Mouse (Mus musculus) kidney, postnatal 10 days (tissue): ENCODE measurements around the gene Eef1a1.
A peak's percentile ranks its signal among the peaks of the same experiment; 100 is the strongest.

Experiments
- DNase-seq: peaks from one replicate; pipeline ENCODE4 v3.0.0; 2021; ENCODE audit warnings: mixed read lengths

Eef1a1 gene

DNA sequence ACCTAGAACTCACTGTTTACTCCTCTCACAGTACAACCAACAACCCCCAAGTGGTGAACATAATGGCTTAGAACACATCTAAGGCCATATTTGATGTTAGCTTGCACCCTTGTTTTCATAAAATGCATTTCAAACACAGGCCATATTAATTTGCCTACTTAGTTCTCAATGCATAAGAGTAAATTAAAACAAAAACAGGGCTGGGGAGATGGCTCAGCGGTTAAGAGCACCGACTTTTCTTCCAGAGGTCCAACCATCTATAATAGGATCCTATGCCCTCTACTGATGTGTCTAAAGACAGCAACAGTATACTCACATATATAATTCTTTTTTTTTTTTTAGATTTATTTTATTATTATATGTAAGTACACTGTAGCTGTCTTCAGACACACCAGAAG, 13.6 kb downstream of the Eef1a1 start:
- no peak for DNase-seq

DNA sequence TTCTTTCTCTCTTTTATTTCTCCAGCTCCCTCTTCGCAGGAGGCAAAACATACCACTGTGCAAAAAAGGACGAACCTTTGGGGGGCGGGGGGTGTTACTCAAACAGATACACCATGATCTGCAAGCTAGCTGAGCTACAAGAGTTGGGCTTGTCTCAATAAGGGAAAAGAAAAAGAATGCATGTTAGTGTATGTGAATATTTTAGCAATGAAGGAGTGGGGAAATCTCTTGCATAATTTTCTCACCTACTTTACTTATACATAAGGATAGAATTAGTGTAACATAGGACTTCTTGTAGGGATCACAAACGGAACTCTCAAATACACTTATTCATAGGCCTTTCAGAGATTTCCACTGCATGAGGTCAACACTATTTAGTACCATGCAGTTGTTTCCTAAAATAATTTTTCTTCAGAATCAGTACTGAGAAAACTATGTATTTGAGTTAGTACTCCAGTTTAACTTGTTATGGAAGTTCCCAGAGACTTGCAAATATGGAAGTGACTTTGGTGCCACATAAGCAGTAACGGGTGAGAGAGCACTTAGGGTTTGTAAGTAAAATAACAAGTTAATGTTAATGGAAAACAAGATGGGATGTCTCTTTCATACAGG, 14.1 kb downstream of the Eef1a1 start:
- DNase-seq = no peak

DNA sequence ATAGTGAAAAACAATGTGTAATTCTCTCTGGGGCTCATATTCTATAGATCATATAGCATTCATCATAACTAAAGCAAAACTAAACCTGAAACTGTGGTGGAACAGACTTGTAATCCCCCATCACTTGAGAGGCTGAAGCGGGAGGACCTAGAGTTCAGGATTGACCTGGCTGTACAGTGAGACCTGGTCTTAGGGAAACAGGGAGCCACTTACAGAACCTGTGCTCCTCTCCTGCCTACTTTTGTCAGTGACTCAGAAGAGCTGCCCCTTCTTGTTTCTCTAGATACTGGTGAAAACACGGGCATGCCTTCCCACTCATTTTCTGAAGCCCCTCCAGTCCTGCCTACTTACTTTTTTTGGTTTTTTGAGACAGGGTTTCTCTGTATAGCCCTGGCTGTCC, 14.7 kb downstream of the Eef1a1 start:
- DNase-seq = no peak

DNA sequence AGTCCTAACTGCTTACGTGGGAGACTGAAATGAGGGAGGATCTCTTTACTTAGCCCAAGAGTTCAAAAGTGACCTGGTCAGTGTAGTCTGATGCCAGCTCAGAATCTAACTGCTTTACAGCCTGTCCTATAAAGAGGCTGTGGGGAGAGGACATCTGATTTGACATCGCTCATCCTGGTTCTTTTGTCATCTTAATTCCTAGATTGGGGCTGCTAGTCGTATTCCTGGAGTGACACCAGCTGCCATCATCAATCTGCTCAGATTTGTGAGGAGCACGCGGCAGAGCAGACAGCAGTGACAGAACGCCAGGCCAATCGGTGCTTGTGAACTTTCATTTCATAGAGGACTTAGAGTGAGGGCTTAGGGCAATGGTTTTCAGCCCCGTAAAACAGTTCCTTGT, 15.4 kb downstream of the Eef1a1 start:
- no peak for DNase-seq

DNA sequence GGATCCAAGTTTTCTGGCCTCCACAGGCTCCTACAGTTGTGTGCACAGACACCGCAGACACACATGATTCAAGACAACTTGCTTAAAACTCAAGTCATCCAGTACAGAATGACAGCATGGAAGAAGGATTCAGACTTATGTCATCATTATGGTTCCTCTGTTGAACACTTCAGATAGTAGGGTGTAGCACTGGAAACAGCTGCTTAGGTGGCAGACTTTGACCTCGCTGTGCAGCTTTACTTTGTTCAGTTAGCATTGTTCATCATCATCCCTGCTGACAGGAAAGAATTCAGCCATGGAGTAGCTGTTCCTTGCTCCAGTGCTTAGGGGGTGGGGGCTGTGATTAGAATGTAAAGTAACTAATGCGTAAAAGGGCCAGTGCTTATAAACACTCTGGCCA, 23.2 kb downstream of the Eef1a1 start:
- no peak for DNase-seq

DNA sequence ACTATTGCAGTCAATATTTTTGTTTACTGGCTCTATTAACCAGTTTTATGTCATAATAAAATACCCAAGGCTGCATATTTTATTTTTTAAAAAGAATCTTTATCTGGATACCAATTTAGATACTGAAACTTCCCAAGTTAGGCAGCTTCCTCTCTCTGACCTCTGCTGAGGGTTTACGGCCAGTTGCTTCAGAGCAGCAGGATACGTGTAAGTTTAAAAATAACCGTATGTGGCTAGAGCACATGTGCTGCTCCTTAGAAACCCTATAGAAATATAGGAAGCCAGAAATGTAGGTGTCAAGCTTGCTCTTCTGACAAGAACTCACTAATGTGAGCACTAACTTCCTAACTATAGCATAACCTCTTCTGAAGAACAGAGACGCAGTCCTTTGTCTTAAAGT, 25.6 kb downstream of the Eef1a1 start:
- no peak for DNase-seq

DNA sequence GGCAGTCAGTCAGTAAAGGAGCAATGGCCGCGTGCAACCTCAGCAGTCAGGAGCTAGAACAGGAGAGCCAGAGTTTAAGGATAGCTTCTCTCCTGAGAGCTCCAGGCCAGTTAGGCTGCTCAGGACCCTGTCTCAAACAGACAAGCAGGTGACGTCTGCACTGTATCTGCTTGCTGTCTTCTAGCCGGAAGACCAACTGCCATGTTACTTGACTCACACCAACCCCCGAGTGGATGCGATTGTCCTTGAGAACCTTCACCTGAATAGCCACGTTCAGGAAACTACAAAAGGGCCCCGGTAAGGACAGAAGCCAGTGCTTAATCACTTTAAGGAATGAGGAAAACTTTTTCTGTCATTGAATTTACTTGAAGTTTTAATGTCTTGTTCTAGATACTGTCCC, 31.9 kb downstream of the Eef1a1 start:
- no peak for DNase-seq

DNA sequence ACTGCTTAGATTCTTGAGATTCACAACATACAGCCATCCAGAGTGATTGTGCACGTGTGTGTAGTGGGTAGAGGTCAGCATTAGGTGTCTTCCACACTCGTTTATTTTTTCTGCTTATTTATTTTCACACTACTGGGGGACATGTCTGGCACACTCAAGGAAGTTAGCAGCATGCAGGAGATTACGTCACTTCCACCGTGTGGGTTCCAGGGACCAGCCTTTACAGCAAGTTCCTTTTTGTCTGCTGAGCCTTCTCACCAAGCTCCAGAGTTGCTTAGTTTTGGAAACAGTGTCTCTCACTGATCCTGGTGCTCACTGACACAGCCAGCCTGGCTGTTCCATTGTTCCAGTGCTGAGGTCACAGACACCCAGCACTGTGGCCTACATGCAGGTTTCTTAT, 37.6 kb downstream of the Eef1a1 start:
- no peak for DNase-seq

DNA sequence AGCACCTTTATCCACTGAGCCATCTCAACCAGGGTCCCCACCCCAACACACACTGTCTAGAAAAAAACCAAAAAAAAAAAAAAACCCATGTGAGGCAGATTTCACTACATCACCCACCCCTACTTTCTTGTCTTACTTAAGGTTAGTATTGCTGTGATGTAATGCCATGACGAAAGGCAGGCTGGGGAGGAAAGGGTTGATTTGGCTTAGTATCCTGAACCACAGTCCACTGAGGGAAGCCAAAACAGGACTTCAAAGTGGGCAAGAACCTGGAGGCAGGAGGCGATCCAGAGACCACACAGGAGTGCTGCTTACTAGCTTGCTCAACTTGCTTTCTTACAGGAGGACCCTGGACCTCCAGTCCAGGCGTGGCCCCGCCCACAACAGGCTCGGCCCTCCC, 38.5 kb downstream of the Eef1a1 start:
- DNase-seq = no peak

DNA sequence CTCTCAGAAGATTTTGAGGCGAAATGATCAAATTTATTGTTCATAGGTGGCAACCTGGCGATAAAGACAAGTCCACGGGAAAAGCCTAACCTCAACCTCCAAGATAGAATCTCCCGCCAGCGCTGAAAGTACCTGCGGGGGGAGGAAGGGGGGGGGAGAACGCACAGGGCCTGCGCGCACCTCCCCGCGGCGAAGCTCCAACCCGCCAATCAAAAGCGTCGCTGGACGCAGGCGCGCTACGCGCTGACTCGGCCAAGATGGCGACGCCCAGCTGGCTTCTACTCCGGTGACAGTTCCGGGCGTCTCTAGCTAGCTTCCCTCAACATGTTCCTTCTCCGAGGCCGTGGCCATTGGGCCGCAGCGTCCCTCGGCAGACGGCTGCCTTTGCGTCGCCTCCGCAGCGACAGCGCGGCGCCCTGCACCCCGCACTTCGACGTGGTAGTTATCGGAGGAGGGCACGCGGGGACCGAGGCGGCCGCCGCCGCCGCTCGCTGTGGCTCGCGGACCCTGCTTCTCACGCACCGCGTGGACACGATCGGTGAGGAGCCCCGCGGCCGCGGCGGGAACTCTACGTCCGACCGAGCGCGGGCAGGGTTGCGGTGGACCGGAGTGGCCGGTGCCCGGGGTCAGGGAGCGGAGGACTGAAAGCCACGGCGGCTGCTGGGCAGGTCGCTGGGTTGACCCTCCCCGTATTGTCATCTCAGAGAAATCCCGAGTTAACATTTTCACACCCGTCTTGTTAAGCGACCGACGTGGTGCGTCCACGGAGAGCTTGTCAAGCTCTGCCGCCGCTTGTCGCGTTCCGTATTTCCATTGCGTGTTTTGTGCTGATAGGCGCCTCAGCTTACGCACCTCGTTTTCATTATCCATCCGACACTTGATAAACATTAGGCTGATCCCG, 40.7 kb downstream of the Eef1a1 start, which contains the start of the genes Mto1 and Gm17324:
Gene Mto1 (plus strand): TSS at position 236 of the 901 bp plus-strand sequence.
Gene Gm17324 (minus strand): TSS at position 814 of the 901 bp plus-strand sequence.
- peak; percentile 92 for DNase-seq

DNA sequence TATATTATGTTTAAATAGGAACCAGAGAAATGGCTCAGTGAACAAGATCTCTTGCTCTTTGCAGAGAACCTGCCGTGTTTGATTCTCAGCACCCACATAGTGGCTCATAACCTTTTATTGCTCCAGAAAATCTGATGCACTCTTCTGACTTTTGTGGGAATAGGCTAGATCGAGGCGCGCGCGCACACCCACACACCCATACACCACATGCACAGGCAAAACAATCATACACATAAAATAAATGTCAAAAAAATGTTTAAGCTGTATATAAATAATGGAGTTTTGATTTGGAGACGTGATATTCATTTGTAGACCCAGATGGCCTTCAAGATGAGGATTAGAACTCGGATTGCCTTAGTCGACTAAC, 41.4 kb downstream of the Eef1a1 start:
- DNase-seq = no peak

DNA sequence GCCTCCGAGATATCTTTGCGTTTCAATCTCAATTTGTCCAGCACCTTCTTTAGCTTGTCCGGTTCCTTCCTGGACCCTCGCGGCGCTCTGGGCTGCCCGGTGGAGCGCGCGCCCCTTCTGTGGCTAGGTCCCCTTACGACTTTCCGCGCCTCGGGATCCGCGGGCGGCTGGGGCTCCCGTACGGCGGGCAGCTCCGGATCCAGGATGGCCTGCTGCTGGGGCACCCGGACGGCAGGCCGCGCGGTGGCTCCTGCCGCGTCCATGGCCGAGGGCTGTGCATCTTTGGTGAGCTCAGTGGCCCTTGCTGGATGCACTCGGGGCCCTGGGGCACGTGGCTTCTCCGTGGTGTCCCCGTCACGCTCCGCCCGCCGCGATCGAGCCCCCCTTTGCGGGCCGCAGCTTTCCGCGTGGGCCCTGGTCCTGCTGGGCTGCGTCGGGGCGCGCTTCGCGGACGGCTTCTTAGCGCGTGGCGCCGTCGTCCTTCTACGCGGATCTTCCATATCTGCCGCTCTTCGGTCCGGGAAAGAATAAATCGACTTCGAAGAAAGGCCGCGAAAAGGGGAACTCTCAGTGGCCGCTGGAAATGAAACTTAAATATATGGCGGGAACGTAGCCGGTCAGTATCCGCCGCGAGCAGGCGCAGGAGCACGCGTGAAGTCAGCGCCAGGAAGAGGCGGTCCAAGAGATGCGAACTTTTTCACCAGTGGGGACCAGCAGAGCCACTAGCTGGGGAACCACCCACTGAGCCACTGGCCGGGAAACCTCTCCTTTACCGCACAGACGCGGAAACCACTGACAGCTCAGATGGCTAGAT, 46.2 kb downstream of the Eef1a1 start, which contains the start of gene Cgas:
Gene Cgas (minus strand): TSS at position 659 of the 814 bp plus-strand sequence.
- peak; percentile 78 for DNase-seq

DNA sequence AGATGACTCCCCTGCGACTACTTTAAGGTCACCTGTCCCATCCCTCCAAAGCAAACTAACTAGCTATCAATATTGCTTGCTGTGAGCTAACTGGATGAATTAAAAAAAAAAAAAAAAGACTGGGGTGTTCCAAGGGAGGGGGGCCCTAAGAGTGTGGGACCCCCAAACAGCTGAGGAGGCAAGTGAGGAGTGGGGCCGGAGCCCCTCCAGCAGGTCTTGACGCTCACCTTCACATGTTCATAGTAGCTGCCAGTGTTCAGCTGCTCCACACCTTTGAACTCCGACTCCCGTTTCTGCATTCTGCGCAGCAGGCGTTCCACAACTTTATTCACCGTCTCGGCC, 46.7 kb downstream of the Eef1a1 start:
- no peak for DNase-seq

DNA sequence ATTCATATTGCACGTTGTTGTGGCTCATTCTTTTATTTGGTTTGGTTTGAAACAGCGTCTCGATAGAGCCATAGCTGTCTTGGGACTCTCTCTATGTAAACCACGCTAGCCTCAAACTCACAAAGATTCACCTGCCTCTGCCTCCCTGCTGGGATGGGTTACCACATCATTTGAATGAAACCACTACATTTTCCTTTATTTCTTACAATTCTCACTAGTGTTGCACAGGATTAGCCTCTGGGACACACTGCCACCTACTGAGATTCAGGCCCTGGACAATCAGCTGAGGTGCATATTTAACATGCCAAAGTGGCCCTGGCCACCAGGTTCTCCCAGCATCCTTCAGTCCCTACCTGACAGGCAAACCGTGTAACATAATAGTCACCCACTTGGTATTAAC, 49.5 kb downstream of the Eef1a1 start:
- DNase-seq = no peak

DNA sequence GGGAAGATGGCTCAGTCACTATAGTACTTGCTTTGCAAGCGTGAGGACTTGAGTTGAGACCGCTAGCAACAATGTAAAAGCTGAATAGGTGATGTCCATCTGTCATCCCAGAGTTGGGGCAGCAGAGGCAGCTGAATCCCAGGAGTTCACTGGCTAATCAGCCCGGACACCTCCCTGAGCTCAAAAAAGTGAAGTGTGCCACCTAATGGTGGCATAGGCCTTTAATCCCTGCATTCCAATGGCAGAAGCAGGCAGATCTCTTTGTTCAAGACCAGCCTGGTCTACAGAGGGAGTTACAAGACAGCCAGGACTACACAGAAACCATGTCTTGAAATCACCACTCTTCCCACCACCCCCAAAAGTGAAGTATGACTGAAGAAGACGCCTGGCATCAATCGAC, 56.5 kb downstream of the Eef1a1 start:
- DNase-seq = no peak

DNA sequence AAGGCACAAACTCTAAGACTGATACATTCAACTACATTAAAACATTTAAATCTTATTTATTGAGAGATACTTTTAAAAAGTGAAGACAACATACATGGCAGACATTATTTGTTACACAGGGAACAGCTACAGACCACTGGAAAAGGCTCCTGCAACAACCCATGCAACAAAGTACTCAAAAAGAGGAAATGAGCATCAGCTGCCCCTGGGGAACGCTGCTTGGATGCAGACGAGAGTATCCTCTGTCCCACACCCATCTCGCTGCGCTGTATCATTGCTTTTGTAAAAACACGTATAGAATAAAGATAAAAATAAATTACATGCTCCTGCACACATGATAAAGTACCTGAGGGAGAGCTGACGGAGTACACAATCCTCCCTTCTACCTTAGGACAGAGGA, 58.5 kb downstream of the Eef1a1 start:
- DNase-seq = no peak

DNA sequence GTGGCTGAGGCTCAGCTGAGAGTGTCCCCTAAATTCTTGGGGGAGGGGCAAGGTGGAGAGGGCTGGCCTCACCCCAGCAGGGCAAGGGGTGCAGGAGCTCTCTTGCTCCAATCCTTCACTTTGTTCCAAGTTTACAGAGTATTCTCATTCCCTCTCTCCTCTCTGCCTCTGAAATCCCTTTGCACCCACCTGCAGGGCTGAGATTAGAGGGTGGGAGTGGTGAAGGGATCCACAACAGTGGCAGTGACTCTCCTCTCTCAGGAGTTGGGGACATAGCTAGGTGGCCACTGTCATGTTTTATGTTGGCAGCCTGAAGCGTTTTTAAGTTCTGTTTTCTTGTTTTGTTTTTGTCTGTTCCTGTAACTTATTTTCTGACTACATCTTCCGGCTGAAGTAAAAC, 59.4 kb downstream of the Eef1a1 start:
- DNase-seq = no peak

DNA sequence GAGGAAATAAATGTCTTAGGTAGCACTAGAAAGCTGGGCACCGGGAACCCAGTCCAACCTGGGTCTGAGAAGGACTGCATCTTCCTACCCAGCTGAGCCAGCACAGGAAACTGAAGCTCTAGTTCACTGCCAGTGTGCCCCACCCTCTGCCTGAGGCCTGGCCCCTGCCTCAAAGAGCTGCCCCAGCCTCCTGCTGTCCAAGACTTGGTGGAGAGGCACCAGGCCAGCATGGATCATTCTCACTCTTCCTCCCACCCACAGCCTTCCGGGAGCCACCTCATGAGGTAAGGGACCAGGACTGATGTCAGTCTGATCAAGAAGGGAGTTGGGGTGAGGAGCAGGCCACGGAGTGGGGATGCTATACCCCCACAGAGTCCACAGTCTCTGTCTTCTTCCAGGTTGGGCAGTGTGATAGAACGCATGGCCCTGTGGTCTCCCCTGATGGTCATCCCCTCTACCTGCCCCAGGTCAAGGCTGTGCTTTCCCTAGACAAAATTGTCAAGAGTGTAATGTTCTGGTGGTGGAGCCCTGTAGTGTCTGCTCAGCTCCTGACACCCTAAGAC, 60.0 kb downstream of the Eef1a1 start:
- no peak for DNase-seq
